7 mouse cellular contexts compared by ENCODE assay signal in the genomic region with DNA sequence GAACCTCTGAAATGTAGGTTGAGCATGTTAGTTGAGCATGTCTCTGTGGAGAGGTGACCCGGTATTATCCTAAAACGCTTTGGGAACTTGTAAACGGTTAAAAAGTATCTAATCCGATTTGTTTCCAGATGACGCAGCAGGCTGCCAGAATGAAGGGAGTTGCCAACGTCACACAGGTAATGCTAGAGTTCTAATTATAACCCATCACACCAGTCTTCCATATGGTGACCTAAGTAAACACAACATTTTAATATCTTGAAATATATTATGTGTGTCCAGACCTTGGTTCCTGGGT. TPM values are rescaled to one million over a fixed set of nuclear protein-coding genes. Genes with fewer than 3 reads are reported as not detected.
DNase-seq lines count a peak whose midpoint lies in the region; ATAC-seq and TF ChIP-seq lines count a peak whose summit lies in the region.

No protein-coding gene starts in this region.

- peak overlapping the region; percentile 72 for H3K27ac ChIP-seq in left cerebral cortex, adult 2 months
- no peak overlapping the region for H3K27ac ChIP-seq in forebrain, embryonic 13.5 days
- 0 out of 2 replicates have a peak overlapping the region, but pooled peaks have one; percentile 50 for H3K27ac ChIP-seq in liver, embryonic 12.5 days

- H3K9me3 ChIP-seq in forebrain, embryonic 13.5 days (replicated peaks): no peaks in the 10 kb centered on the region
- H3K9me3 ChIP-seq in liver, embryonic 12.5 days (replicated peaks): no peaks in the 10 kb centered on the region

- no peak overlapping the region for H3K4me3 ChIP-seq in left cerebral cortex, adult 2 months
- H3K4me3 ChIP-seq in forebrain, embryonic 13.5 days: peak overlapping the region; percentile 85
- H3K4me3 ChIP-seq in liver, embryonic 12.5 days: peak overlapping the region; percentile 83

- intact Hi-C loops in left cerebral cortex, adult 2 months (cut with DNase I): loop anchor here (1.0 to 5.0 kb wide), 3 partner anchors 97 to 209 kb away; no protein-coding TSS in a partner anchor
- intact Hi-C loops in left cerebral cortex, postnatal 25 days (cut with DNase I): loop anchor here (1.0 to 5.0 kb wide), 5 partner anchors 50 to 207 kb away; no protein-coding TSS in a partner anchor

- H3K36me3 ChIP-seq in forebrain, embryonic 13.5 days (ENCODE audit: poor library complexity, severe bottlenecking): no peaks in the 10 kb centered on the region
- no peaks in the 10 kb centered on the region for H3K36me3 ChIP-seq in liver, embryonic 12.5 days

- DNase-seq in left cerebral cortex, adult 2 months (ENCODE audit: extremely low spot score in 1 of 2, low spot score in 2 of 2): no peak
- no peak for DNase-seq in left cerebral cortex, postnatal 25 days (ENCODE audit: low spot score in 2 of 2)
- DNase-seq in cerebellum, adult 8-10 months: peak; percentile 36
- DNase-seq in urinary bladder, postnatal 25 days (ENCODE audit: low spot score): no peak

- no peak for ATAC-seq in forebrain, embryonic 13.5 days
- ATAC-seq in liver, embryonic 12.5 days: no peak
- no peak for ATAC-seq in megakaryocyte-erythroid progenitor cell, adult 5-6 weeks (replicated peaks; ENCODE audit: low FRiP score, low TSS enrichment, poor library complexity, severe bottlenecking)

- peak overlapping the region; percentile 86 for H3K4me2 ChIP-seq in forebrain, embryonic 13.5 days
- peak overlapping the region; percentile 87 for H3K4me2 ChIP-seq in liver, embryonic 12.5 days

- peaks cover 17% of the 10 kb centered on the region for H3K4me1 ChIP-seq in forebrain, embryonic 13.5 days
- H3K4me1 ChIP-seq in liver, embryonic 12.5 days: peaks cover 23% of the 10 kb centered on the region

- no peak for TF ChIP-seq CTCF in left cerebral cortex, adult 2 months (IDR thresholded peaks at IDR 0.05)

- WGBS in forebrain, embryonic 13.5 days: 1% methylated on average over 6 of the region's 6 CpGs
- WGBS in liver, embryonic 12.5 days (ENCODE audit: insufficient replicate concordance): 4% methylated on average over 6 of the region's 6 CpGs

- 0 out of 2 replicates have a peak, but pooled peaks cover 3% of the 10 kb centered on the region for H3K27me3 ChIP-seq in forebrain, embryonic 13.5 days
- no peaks in the 10 kb centered on the region for H3K27me3 ChIP-seq in liver, embryonic 12.5 days (replicated peaks)

- peak overlapping the region; percentile 55 for H3K9ac ChIP-seq in forebrain, embryonic 13.5 days
- peak overlapping the region; percentile 96 for H3K9ac ChIP-seq in liver, embryonic 12.5 days

RNA-seq across cellular contexts. Expression of gene Sik2, which starts 0.7 kb away (rescaled TPM):
- total RNA-seq in left cerebral cortex, adult 2 months (2021): 10 to 100 TPM; 57.5 to 84.4 TPM
- total RNA-seq in left cerebral cortex, postnatal 25 days (2021): 10 to 100 TPM; 51.5 to 56.2 TPM
- 14.4 and 15.1 TPM in 2 replicates for polyA plus RNA-seq in forebrain, embryonic 13.5 days (2015; fragmentation: Nextera tagmentation; extraction: Ambion mirVana)
- 12.3 and 14.5 TPM in 2 replicates for polyA plus RNA-seq in liver, embryonic 12.5 days (2016; fragmentation: Nextera tagmentation; extraction: Ambion mirVana)
- 28.4 and 41.0 TPM in 2 replicates for total RNA-seq in megakaryocyte-erythroid progenitor cell, adult 5-6 weeks (2014; fragmentation: Nextera tagmentation)
- total RNA-seq in megakaryocyte-erythroid progenitor cell, adult 5-6 weeks (2017): 10.6 and 13.2 TPM in 2 replicates

RNA-seq across cellular contexts. Expression of gene Btg4, which starts 51.1 kb away (rescaled TPM):
- total RNA-seq in left cerebral cortex, adult 2 months (2021): not detected
- not detected for total RNA-seq in left cerebral cortex, postnatal 25 days (2021)
- not detected in 2 replicates for polyA plus RNA-seq in forebrain, embryonic 13.5 days (2015; fragmentation: Nextera tagmentation; extraction: Ambion mirVana)
- polyA plus RNA-seq in liver, embryonic 12.5 days (2016; fragmentation: Nextera tagmentation; extraction: Ambion mirVana): not detected in 2 replicates
- not detected in 2 replicates for total RNA-seq in megakaryocyte-erythroid progenitor cell, adult 5-6 weeks (2014; fragmentation: Nextera tagmentation)
- not detected in 2 replicates for total RNA-seq in megakaryocyte-erythroid progenitor cell, adult 5-6 weeks (2017)
